18 mouse cellular contexts compared by ENCODE assay signal in the genomic region with DNA sequence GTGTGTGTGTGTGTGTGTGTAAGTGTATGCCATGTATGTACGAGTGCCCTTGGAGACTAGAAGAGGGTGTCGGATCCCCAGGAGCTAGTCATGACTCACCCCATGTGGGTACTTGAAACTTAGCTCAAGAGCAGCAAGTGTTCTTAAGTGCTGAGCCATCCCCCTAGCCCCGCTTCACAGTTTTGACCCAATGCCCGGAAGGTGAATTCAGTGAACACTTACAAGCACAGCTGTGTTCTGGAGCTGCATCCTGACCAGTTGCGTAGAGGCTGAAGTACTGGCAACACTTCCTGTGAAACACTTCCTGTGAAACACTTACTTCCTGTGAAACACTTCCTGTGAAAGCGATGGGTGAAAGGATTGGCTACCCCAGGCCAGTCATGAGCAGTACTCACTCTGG. TPM values are rescaled to one million over a fixed set of nuclear protein-coding genes. Genes with fewer than 3 reads are reported as not detected.
DNase-seq lines count a peak whose midpoint lies in the region; ATAC-seq and TF ChIP-seq lines count a peak whose summit lies in the region.
"Had no signal": no experiment of that assay in that cellular context is flagged by ENCODE, and none has a peak within 500 bp of the region (broad histone marks: within the 10 kb centered on the region; RNA-seq: fewer than 3 reads in every experiment).

No protein-coding gene starts in this region.

- no peak overlapping the region for H3K4me3 ChIP-seq in bone marrow, adult 2 months (replicated peaks; ENCODE audit: control insufficient read depth, low read depth, low read length)
- no peak overlapping the region for H3K4me3 ChIP-seq in lung, embryonic 16.5 days (ENCODE audit: low read length)
- H3K4me3 ChIP-seq in heart, adult 2 months, result no peak overlapping the region
- H3K4me3 ChIP-seq: hindbrain, embryonic 10.5 days; midbrain, embryonic 10.5 days had no signal

- H3K36me3 ChIP-seq in lung, embryonic 16.5 days (ENCODE audit: control insufficient read depth, insufficient read depth, low read length), result no peaks in the 10 kb centered on the region
- H3K36me3 ChIP-seq in heart, adult 2 months (ENCODE audit: control insufficient read depth, insufficient read depth, low read length), result no peaks in the 10 kb centered on the region
- H3K36me3 ChIP-seq: hindbrain, embryonic 10.5 days; midbrain, embryonic 10.5 days had no signal

- H3K27me3 ChIP-seq in lung, embryonic 16.5 days (ENCODE audit: control insufficient read depth, insufficient read depth, low read depth, low read length), result no peaks in the 10 kb centered on the region; the same call in 1 of the 2 replicates
- H3K27me3 ChIP-seq in heart, adult 2 months (ENCODE audit: control insufficient read depth, insufficient read depth, low read length), result no peaks in the 10 kb centered on the region

- H3K9ac ChIP-seq in lung, embryonic 16.5 days (ENCODE audit: low read length), result no peak overlapping the region
- H3K9ac ChIP-seq in heart, adult 2 months (ENCODE audit: low read depth, low read length), result no peak overlapping the region

- no peak overlapping the region for H3K4me2 ChIP-seq in lung, embryonic 16.5 days (ENCODE audit: low read depth, low read length)
- H3K4me2 ChIP-seq: heart, embryonic 11.5 days had no signal

- H3K4me1 ChIP-seq in bone marrow, adult 2 months (ENCODE audit: control insufficient read depth, insufficient read depth, low read length), result peaks cover 3% of the 10 kb centered on the region; the same call in 1 of the 2 replicates
- no peaks in the 10 kb centered on the region for H3K4me1 ChIP-seq in lung, embryonic 16.5 days (replicated peaks; ENCODE audit: control insufficient read depth, insufficient read depth, low read length)
- no peaks in the 10 kb centered on the region for H3K4me1 ChIP-seq in heart, adult 2 months (ENCODE audit: control insufficient read depth, insufficient read depth, low read length)
- H3K4me1 ChIP-seq: hindbrain, embryonic 10.5 days had no signal

- 49% methylated on average over 6 of the region's 6 CpGs for WGBS in bone marrow, adult 2 months
- 48% methylated on average over 6 of the region's 6 CpGs for WGBS in lung, embryonic 16.5 days
- WGBS in heart, adult 2 months, result 58% methylated on average over 6 of the region's 6 CpGs

- no peak for TF ChIP-seq CTCF in bone marrow, adult 2 months (IDR thresholded peaks at IDR 0.05; ENCODE audit: control insufficient read depth, insufficient read depth, low read length)
- no peak for TF ChIP-seq CTCF in heart, adult 2 months (IDR thresholded peaks at IDR 0.05)

- DNase-seq in A20 (ENCODE audit: low read depth, low spot score), result peak; percentile 31
- DNase-seq in natural killer cell, adult 2 months (ENCODE audit: low spot score in 2 of 2), result peak; percentile 20 to 32
- DNase-seq in layer of hippocampus, adult 18-20 months (ENCODE audit: low spot score in 2 of 2), result no peak
- no peak for DNase-seq in heart, postnatal 4 days
- no peak for DNase-seq in adrenal gland, adult 8-10 months
- no peak for DNase-seq in heart, adult 2 months
- DNase-seq: adrenal gland, postnatal 14 days; cerebellum, adult 2 months; kidney, adult 18-20 months; liver; right cerebral cortex, postnatal 4 days had no signal

- peak overlapping the region; percentile 1; the same call in 1 of the 2 replicates for H3K27ac ChIP-seq in bone marrow, adult 2 months (ENCODE audit: control insufficient read depth, insufficient read depth, low read depth, low read length, poor library complexity)
- H3K27ac ChIP-seq in lung, embryonic 16.5 days (ENCODE audit: low read length), result no peak overlapping the region
- H3K27ac ChIP-seq in heart, adult 2 months, result no peak overlapping the region
- H3K27ac ChIP-seq: hindbrain, embryonic 10.5 days; midbrain, embryonic 10.5 days; stomach, postnatal 0 days had no signal

- no peak for TF ChIP-seq POLR2A in bone marrow, adult 2 months (IDR thresholded peaks at IDR 0.05; ENCODE audit: borderline replicate concordance, control insufficient read depth, low read depth, low read length)
- TF ChIP-seq POLR2A in heart, adult 2 months (IDR thresholded peaks at IDR 0.05; ENCODE audit: insufficient read depth, low read depth, low read length), result no peak

- TF ChIP-seq EP300 in heart, adult 2 months (IDR thresholded peaks at IDR 0.05; ENCODE audit: insufficient read depth, low read depth, low read length), result no peak

- intact Hi-C loops in heart, adult 2 months (cut with DNase I), result no loop called here

- peak; percentile 89 for ATAC-seq in lung, embryonic 16.5 days (ENCODE audit: low read depth)

- no peaks in the 10 kb centered on the region for H3K9me3 ChIP-seq in lung, embryonic 16.5 days (ENCODE audit: control insufficient read depth, low read length)
- H3K9me3 ChIP-seq: hindbrain, embryonic 10.5 days; midbrain, embryonic 10.5 days had no signal

- no peaks in the 10 kb centered on the region for H3K79me2 ChIP-seq in heart, adult 2 months (replicated peaks; ENCODE audit: control insufficient read depth, insufficient read depth, low read length)

RNA-seq across cellular contexts. Expression of a gene that starts 10.5 kb away (rescaled TPM):
- 21.4 and 23.6 TPM in 2 replicates for polyA plus RNA-seq in bone marrow, adult 2 months (2011; ENCODE audit: insufficient read depth, insufficient read length, low replicate concordance, missing spikeins)
- 31.5 and 34.5 TPM in 2 replicates for polyA plus RNA-seq in lung, embryonic 16.5 days (2015; fragmentation: Nextera tagmentation; extraction: Ambion mirVana)
- 10 to 100 TPM; 35.0 to 39.4 TPM for total RNA-seq in layer of hippocampus, adult 18-20 months (2021)
- 10 to 100 TPM; 28.0 to 32.3 TPM for total RNA-seq in heart, postnatal 4 days (2021)
- total RNA-seq in adrenal gland, adult 8-10 months (2022), result 100 to 1,000 TPM in 2 of 4 experiments, 10 to 100 TPM in 2; 74.5 to 127 (median 102) TPM
- total RNA-seq in heart, adult 2 months (2021), result 10 to 100 TPM; 35.9 to 39.7 TPM
- 28.1 and 50.4 TPM in 2 replicates for polyA plus RNA-seq in heart, adult 2 months (2012; rRNA removed)

RNA-seq across cellular contexts. Expression of a gene that starts 45.0 kb away (rescaled TPM):
- polyA plus RNA-seq in bone marrow, adult 2 months (2011; ENCODE audit: insufficient read depth, insufficient read length, low replicate concordance, missing spikeins), result 0.92 and 2.6 TPM in 2 replicates
- polyA plus RNA-seq in lung, embryonic 16.5 days (2015; fragmentation: Nextera tagmentation; extraction: Ambion mirVana), result 1.0 and 1.1 TPM in 2 replicates
- under 1 TPM; 0.17 to 0.18 TPM for total RNA-seq in layer of hippocampus, adult 18-20 months (2021)
- under 1 TPM; 0.07 to 0.20 TPM for total RNA-seq in heart, postnatal 4 days (2021)
- under 1 TPM; 0.06 to 0.24 (median 0.08) TPM for total RNA-seq in adrenal gland, adult 8-10 months (2022)
- under 1 TPM; 0.05 to 0.09 TPM for total RNA-seq in heart, adult 2 months (2021)
- 0.08 and 0.09 TPM in 2 replicates for polyA plus RNA-seq in heart, adult 2 months (2012; rRNA removed)
- polyA plus RNA-seq: C2C12; cerebellum, adult 2 months had no signal

Comparison
In these comparisons a context has a peak if more than half of its experiments do, and no peak if none do; other contexts are left out.
1. DNase-seq: peak in A20 (single experiment) and natural killer cell, adult 2 months (2 of 2); none in layer of hippocampus, adult 18-20 months (0 of 2), heart, postnatal 4 days (single experiment), adrenal gland, adult 8-10 months (single experiment) and heart, adult 2 months (0 of 2).